Mouse (Mus musculus): ENCODE results near the gene Szt2.

DNA sequence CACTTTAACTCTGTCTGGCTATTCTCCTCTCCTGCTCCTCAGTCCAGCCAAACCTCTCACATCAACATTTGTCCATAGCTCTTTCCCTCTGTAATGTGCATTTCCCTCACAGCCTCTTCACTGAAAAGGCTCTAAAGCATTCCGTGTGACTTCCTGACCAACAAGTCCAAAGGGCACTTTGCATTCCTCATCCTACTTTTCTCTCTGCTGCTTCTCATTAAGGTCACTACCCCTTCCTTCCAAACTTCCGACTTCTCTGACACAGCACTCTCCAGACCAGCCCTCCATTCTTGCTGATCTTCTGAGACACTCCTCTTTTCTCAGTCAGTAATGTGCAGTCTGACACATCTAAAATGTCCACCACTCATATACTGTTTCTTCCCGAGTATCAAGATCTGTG, 12.6 kb downstream of the Szt2 start:
- TF ChIP-seq CTCF (IDR thresholded peaks at IDR 0.05; ENCODE audit: low read depth, low read length) (no peak), POLR2A (IDR thresholded peaks at IDR 0.05; ENCODE audit: borderline replicate concordance, low read depth, low read length) (no peak)

Measured in bone marrow macrophage, adult 2 months (primary cell).